Mouse (Mus musculus): ENCODE data around the gene Rabgap1l. TPM values are rescaled to one million over a fixed set of nuclear protein-coding genes. Genes with fewer than 3 reads are reported as not detected.

The Rabgap1l gene
- total and polyA plus RNA-seq, 3 experiments: 19.0 to 68.4 (median 67.6) TPM

- Histone ChIP-seq H3K4me3 (no peak overlapping the region), H3K79me2 (replicated peaks; ENCODE audit: control insufficient read depth, insufficient read depth, low read length) (no peaks in the 10 kb centered on the region), H3K9ac (ENCODE audit: low read depth, low read length) (no peak overlapping the region), H3K27ac (no peak overlapping the region), H3K4me1 (ENCODE audit: control insufficient read depth, insufficient read depth, low read length) (no peaks in the 10 kb centered on the region), H3K27me3 (ENCODE audit: control insufficient read depth, insufficient read depth, low read length) (no peaks in the 10 kb centered on the region), H3K36me3 (ENCODE audit: control insufficient read depth, insufficient read depth, low read length) (peaks cover 2% of the 10 kb centered on the region; the same call in 1 of the 2 replicates)
- no peak for TF ChIP-seq EP300 (IDR thresholded peaks at IDR 0.05; ENCODE audit: insufficient read depth, low read depth, low read length)
- TF ChIP-seq CTCF (IDR thresholded peaks at IDR 0.05): no peak
- no peak for TF ChIP-seq POLR2A (IDR thresholded peaks at IDR 0.05; ENCODE audit: insufficient read depth, low read depth, low read length)
- intact Hi-C loops (cut with DNase I): no loop called here
- DNase-seq: no peak
- WGBS: 88% methylated on average over 6 of the region's 6 CpGs
Observed at GRCm38 (mm10) chr1:160304969-160305498, 488.0 kb downstream of the Rabgap1l start.

- H3K27me3 ChIP-seq (ENCODE audit: control insufficient read depth, insufficient read depth, low read length): no peaks in the 10 kb centered on the region
- 66% methylated on average over 1 of the region's 1 CpGs for WGBS
Observed at GRCm38 (mm10) chr1:160302268-160302667, 490.7 kb downstream of the Rabgap1l start.

GRCm38 (mm10) chr1:160301156-160301555 lies 491.9 kb downstream of the Rabgap1l start:
- Histone ChIP-seq H3K79me2 (replicated peaks; ENCODE audit: control insufficient read depth, insufficient read depth, low read length) (no peaks in the 10 kb centered on the region), H3K4me3 (no peak overlapping the region), H3K27me3 (ENCODE audit: control insufficient read depth, insufficient read depth, low read length) (no peaks in the 10 kb centered on the region), H3K9ac (ENCODE audit: low read depth, low read length) (no peak overlapping the region), H3K36me3 (ENCODE audit: control insufficient read depth, insufficient read depth, low read length) (peaks cover 2% of the 10 kb centered on the region; the same call in 1 of the 2 replicates), H3K27ac (no peak overlapping the region), H3K4me1 (ENCODE audit: control insufficient read depth, insufficient read depth, low read length) (no peaks in the 10 kb centered on the region)
- WGBS: 52% methylated on average over 6 of the region's 6 CpGs
- intact Hi-C loops (cut with DNase I): no loop called here
- no peak for DNase-seq
- TF ChIP-seq POLR2A (IDR thresholded peaks at IDR 0.05; ENCODE audit: insufficient read depth, low read depth, low read length) (no peak), EP300 (IDR thresholded peaks at IDR 0.05; ENCODE audit: insufficient read depth, low read depth, low read length) (no peak), CTCF (IDR thresholded peaks at IDR 0.05) (no peak)

More at GRCm38 (mm10) chr1:160302268-160302667, 490.7 kb downstream of the Rabgap1l start:
- no peak overlapping the region for H3K4me3 ChIP-seq
- no peaks in the 10 kb centered on the region for H3K4me1 ChIP-seq (ENCODE audit: control insufficient read depth, insufficient read depth, low read length)
- H3K27ac ChIP-seq: no peak overlapping the region
- H3K9ac ChIP-seq (ENCODE audit: low read depth, low read length): no peak overlapping the region
- intact Hi-C loops (cut with DNase I): no loop called here
- H3K79me2 ChIP-seq (replicated peaks; ENCODE audit: control insufficient read depth, insufficient read depth, low read length): no peaks in the 10 kb centered on the region
- no peak for DNase-seq
- TF ChIP-seq EP300 (IDR thresholded peaks at IDR 0.05; ENCODE audit: insufficient read depth, low read depth, low read length) (no peak), CTCF (IDR thresholded peaks at IDR 0.05) (no peak), POLR2A (IDR thresholded peaks at IDR 0.05; ENCODE audit: insufficient read depth, low read depth, low read length) (no peak)
- peaks cover 2% of the 10 kb centered on the region; the same call in 1 of the 2 replicates for H3K36me3 ChIP-seq (ENCODE audit: control insufficient read depth, insufficient read depth, low read length)

- WGBS: 68% methylated on average over 2 of the region's 2 CpGs
- H3K27ac ChIP-seq: no peak overlapping the region
- no peaks in the 10 kb centered on the region for H3K27me3 ChIP-seq (ENCODE audit: control insufficient read depth, insufficient read depth, low read length)
- intact Hi-C loops (cut with DNase I): no loop called here
- TF ChIP-seq CTCF (IDR thresholded peaks at IDR 0.05) (no peak), EP300 (IDR thresholded peaks at IDR 0.05; ENCODE audit: insufficient read depth, low read depth, low read length) (no peak), POLR2A (IDR thresholded peaks at IDR 0.05; ENCODE audit: insufficient read depth, low read depth, low read length) (no peak)
- H3K79me2 ChIP-seq (replicated peaks; ENCODE audit: control insufficient read depth, insufficient read depth, low read length): no peaks in the 10 kb centered on the region
- H3K9ac ChIP-seq (ENCODE audit: low read depth, low read length): no peak overlapping the region
- H3K4me1 ChIP-seq (ENCODE audit: control insufficient read depth, insufficient read depth, low read length): no peaks in the 10 kb centered on the region
- H3K4me3 ChIP-seq: no peak overlapping the region
- H3K36me3 ChIP-seq (ENCODE audit: control insufficient read depth, insufficient read depth, low read length): peaks cover 2% of the 10 kb centered on the region; the same call in 1 of the 2 replicates
- no peak for DNase-seq
Observed at GRCm38 (mm10) chr1:160300704-160301103, 492.3 kb downstream of the Rabgap1l start.

GRCm38 (mm10) chr1:160299979-160300378 lies 493.0 kb downstream of the Rabgap1l start:
- Histone ChIP-seq H3K9ac (ENCODE audit: low read depth, low read length) (no peak overlapping the region), H3K27ac (no peak overlapping the region), H3K4me3 (no peak overlapping the region), H3K27me3 (ENCODE audit: control insufficient read depth, insufficient read depth, low read length) (no peaks in the 10 kb centered on the region), H3K4me1 (ENCODE audit: control insufficient read depth, insufficient read depth, low read length) (no peaks in the 10 kb centered on the region), H3K36me3 (ENCODE audit: control insufficient read depth, insufficient read depth, low read length) (peaks cover 2% of the 10 kb centered on the region; the same call in 1 of the 2 replicates), H3K79me2 (replicated peaks; ENCODE audit: control insufficient read depth, insufficient read depth, low read length) (no peaks in the 10 kb centered on the region)
- no peak for TF ChIP-seq CTCF (IDR thresholded peaks at IDR 0.05)
- no peak for TF ChIP-seq EP300 (IDR thresholded peaks at IDR 0.05; ENCODE audit: insufficient read depth, low read depth, low read length)
- TF ChIP-seq POLR2A (IDR thresholded peaks at IDR 0.05; ENCODE audit: insufficient read depth, low read depth, low read length): no peak
- no peak for DNase-seq
- WGBS: 72% methylated on average over 4 of the region's 4 CpGs
- intact Hi-C loops (cut with DNase I): no loop called here

- 78% methylated on average over 1 of the region's 1 CpGs for WGBS
- H3K27me3 ChIP-seq (ENCODE audit: control insufficient read depth, insufficient read depth, low read length): no peaks in the 10 kb centered on the region
- peaks cover 2% of the 10 kb centered on the region; the same call in 1 of the 2 replicates for H3K36me3 ChIP-seq (ENCODE audit: control insufficient read depth, insufficient read depth, low read length)
- H3K27ac ChIP-seq: no peak overlapping the region
- intact Hi-C loops (cut with DNase I): no loop called here
- DNase-seq: no peak
- no peak for TF ChIP-seq EP300 (IDR thresholded peaks at IDR 0.05; ENCODE audit: insufficient read depth, low read depth, low read length)
- TF ChIP-seq POLR2A (IDR thresholded peaks at IDR 0.05; ENCODE audit: insufficient read depth, low read depth, low read length): no peak
- TF ChIP-seq CTCF (IDR thresholded peaks at IDR 0.05): no peak
- H3K4me1 ChIP-seq (ENCODE audit: control insufficient read depth, insufficient read depth, low read length): no peaks in the 10 kb centered on the region
- no peak overlapping the region for H3K9ac ChIP-seq (ENCODE audit: low read depth, low read length)
- H3K79me2 ChIP-seq (replicated peaks; ENCODE audit: control insufficient read depth, insufficient read depth, low read length): no peaks in the 10 kb centered on the region
- no peak overlapping the region for H3K4me3 ChIP-seq
Observed at GRCm38 (mm10) chr1:160298893-160299292, 494.1 kb downstream of the Rabgap1l start.
